ENCODE assay signal across 22 mouse cellular contexts in the genomic region with DNA sequence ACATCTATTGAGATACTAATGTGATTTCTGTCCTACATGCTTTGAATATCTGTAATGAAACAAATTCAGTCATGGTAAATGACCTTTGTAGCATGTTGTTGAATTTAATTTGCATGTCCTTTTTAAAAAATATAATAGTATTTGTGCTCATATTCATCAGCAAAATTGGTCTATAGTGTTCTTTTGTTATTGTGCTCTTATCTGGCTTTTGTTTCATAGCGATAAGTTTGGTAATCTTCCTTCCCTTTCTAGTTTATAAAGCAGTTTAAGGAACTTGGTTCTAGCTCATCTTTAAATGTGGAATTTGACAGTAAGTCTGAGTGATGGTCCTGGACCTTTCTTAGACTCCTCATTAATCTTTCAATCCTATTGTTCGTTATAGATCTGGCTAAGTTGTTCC. TPM values are rescaled to one million over a fixed set of nuclear protein-coding genes. Genes with fewer than 3 reads are reported as not detected.
DNase-seq lines count a peak whose midpoint lies in the region; TF ChIP-seq lines count a peak whose summit lies in the region.
"Had no signal": no experiment of that assay in that cellular context is flagged by ENCODE, and none has a peak within 500 bp of the region (broad histone marks: within the 10 kb centered on the region; RNA-seq: fewer than 3 reads in every experiment).

No protein-coding gene starts in this region.

- H3K27ac ChIP-seq in MEL (ENCODE audit: control insufficient read depth, low read depth, low read length) = no peak overlapping the region

- no peak overlapping the region for H3K9ac ChIP-seq in MEL (ENCODE audit: control insufficient read depth, low read depth, low read length, poor library complexity, severe bottlenecking)

- H3K9me3 ChIP-seq in MEL (replicated peaks; ENCODE audit: insufficient read depth, low read length) = no peaks in the 10 kb centered on the region
- H3K9me3 ChIP-seq: G1E had no signal

- H3K36me3 ChIP-seq in MEL (ENCODE audit: control insufficient read depth in 1 of 2, insufficient read depth in 2 of 2, low read length in 2 of 2) = peaks cover 0 to 10% of the 10 kb centered on the region in 2 experiments; a peak in 2 of 4 replicates
- H3K36me3 ChIP-seq: G1E had no signal

- H3K27me3 ChIP-seq in MEL (ENCODE audit: control insufficient read depth in 1 of 2, insufficient read depth in 2 of 2, low read length in 2 of 2) = no peaks in the 10 kb centered on the region
- H3K27me3 ChIP-seq: CH12.LX had no signal

- TF ChIP-seq CTCF in MEL (IDR thresholded peaks at IDR 0.05 in 2 of 3, conservative IDR thresholded peaks at IDR 0.05 in 1 of 3; ENCODE audit: control insufficient read depth in 1 of 3, insufficient read depth in 1 of 3, low read depth in 2 of 3, low read length in 3 of 3, poor library complexity in 1 of 3, severe bottlenecking in 1 of 3) = no peak

- H3K79me2 ChIP-seq in MEL (ENCODE audit: control insufficient read depth, insufficient read depth, low read length, poor library complexity) = no peaks in the 10 kb centered on the region

- TF ChIP-seq EP300 in MEL (IDR thresholded peaks at IDR 0.05; ENCODE audit: low read depth in 1 of 2, low read length in 2 of 2) = peak; percentile 63 to 82; a peak in 3 of 4 replicates

- TF ChIP-seq RAD21 in MEL (IDR thresholded peaks at IDR 0.05; ENCODE audit: low read depth, low read length) = no peak

- H3K4me3 ChIP-seq in MEL (ENCODE audit: control insufficient read depth in 1 of 2, insufficient read depth in 1 of 2, low read depth in 2 of 2, low read length in 2 of 2) = no peak overlapping the region

- H3K4me1 ChIP-seq in MEL (ENCODE audit: control insufficient read depth in 1 of 2, insufficient read depth in 2 of 2, low read length in 2 of 2) = peaks cover 7% of the 10 kb centered on the region in 2 experiments

- peak; percentile 24 for DNase-seq in MEL (ENCODE audit: low read depth, low spot score)
- no peak for DNase-seq in gastrocnemius, adult 8-10 months (ENCODE audit: low spot score in 2 of 2)
- DNase-seq: adrenal gland, adult 2 months; adrenal gland, adult 8-10 months; adrenal gland, postnatal 10 days; adrenal gland, postnatal 14 days; adrenal gland, postnatal 25 days; adrenal gland, postnatal 36 days; B cell, adult 2 months; cerebellum, adult 11 months; cerebellum, adult 11-12 months; cerebellum, adult 18-20 months; cerebellum, adult 2 months; cerebellum, adult 8-10 months had no signal

- no peak for TF ChIP-seq POLR2A in MEL (IDR thresholded peaks at IDR 0.05; ENCODE audit: control insufficient read depth in 1 of 2, insufficient read depth in 1 of 2, low read depth in 1 of 2, low read length in 2 of 2, poor library complexity in 1 of 2)

TF ChIP-seq in MEL, 35 proteins besides CTCF, POLR2A, EP300 and RAD21:
- TF ChIP-seq GATA1 (IDR thresholded peaks at IDR 0.05; ENCODE audit: low read depth, low read length) (peak; percentile 90), SIN3A (IDR thresholded peaks at IDR 0.05; ENCODE audit: low read length) (peak; percentile 31; the same call in 1 of the 2 replicates), TCF12 (IDR thresholded peaks at IDR 0.05; ENCODE audit: low read depth, low read length) (peak; percentile 64; the same call in 1 of the 2 replicates), ETS1 (IDR thresholded peaks at IDR 0.05; ENCODE audit: low read depth, low read length) (peak; percentile 25; the same call in 1 of the 2 replicates), ZNF384 (IDR thresholded peaks at IDR 0.05; ENCODE audit: low read depth, low read length) (no peak)
TF ChIP-seq in MEL: peak in this region for 4.

RNA-seq across cellular contexts. Expression of a gene that starts 28.5 kb away (rescaled TPM):
- total RNA-seq in MEL (2012; rRNA removed) = 11.0 and 23.7 TPM in 2 replicates
- 10 to 100 TPM in 1 of 2 experiments, not detected in 1; 20.3 TPM for polyA plus RNA-seq in MEL (2012; ENCODE audit: insufficient read depth in 1 of 2, insufficient read length in 2 of 2, low read depth in 1 of 2, low replicate concordance in 2 of 2, missing spikeins in 1 of 2)
- 1 to 10 TPM; 1.0 to 2.6 (median 1.7) TPM for total RNA-seq in gastrocnemius, adult 8-10 months (2022)

RNA-seq across cellular contexts. Expression of a gene that starts 28.7 kb away (rescaled TPM):
- total RNA-seq in MEL (2012; rRNA removed) = not detected in 2 replicates
- polyA plus RNA-seq in MEL (2012; ENCODE audit: insufficient read depth in 1 of 2, insufficient read length in 2 of 2, low read depth in 1 of 2, low replicate concordance in 2 of 2, missing spikeins in 1 of 2) = not detected
- total RNA-seq in gastrocnemius, adult 8-10 months (2022) = not detected
- total RNA-seq: adrenal gland, adult 18-20 months; adrenal gland, adult 2 months; adrenal gland, postnatal 10 days; adrenal gland, postnatal 14 days; adrenal gland, postnatal 25 days; adrenal gland, postnatal 36 days; CH12.LX; ES-E14; G1E had no signal
- polyA plus RNA-seq: activated CD4-positive, CD25-positive, alpha-beta regulatory T cell, adult 4 months; adrenal gland, adult 2 months; C2C12; CD4-positive, CD25-positive, alpha-beta regulatory T cell, adult 4 months; G1E; Patski had no signal
